Comparison of ENCODE assay signal across 24 mouse cellular contexts in genomic region chr13:3944699-3945098, GRCm38 (mm10). TPM values are rescaled to one million over a fixed set of nuclear protein-coding genes. Genes with fewer than 3 reads are reported as not detected.
"Had no signal": no experiment of that assay in that cellular context is flagged by ENCODE, and none has a peak within 500 bp of the region (broad histone marks: within the 10 kb centered on the region; RNA-seq: fewer than 3 reads in every experiment).

No protein-coding gene starts in this region.

- H3K9me3 ChIP-seq: midbrain, embryonic 10.5 days; midbrain, embryonic 12.5 days; neural tube, embryonic 13.5 days; neural tube, embryonic 15.5 days; stomach, embryonic 15.5 days had no signal

- DNase-seq: lung, adult 18-20 months; lung, embryonic 14.5 days; lung, postnatal 10 days; lung, postnatal 4 days; midbrain, embryonic 14.5 days; right cerebral cortex, postnatal 14 days; thymus, adult 2 months; thymus, postnatal 25 days; thymus, postnatal 4 days had no signal

- H3K36me3 ChIP-seq: midbrain, embryonic 10.5 days; midbrain, embryonic 12.5 days; neural tube, embryonic 13.5 days; neural tube, embryonic 15.5 days; stomach, embryonic 15.5 days had no signal

- H3K9ac ChIP-seq: lung, embryonic 14.5 days; midbrain, embryonic 12.5 days; neural tube, embryonic 13.5 days; neural tube, embryonic 15.5 days; stomach, embryonic 15.5 days had no signal

- H3K4me3 ChIP-seq: midbrain, embryonic 10.5 days; midbrain, embryonic 12.5 days; myocyte; neural tube, embryonic 13.5 days; neural tube, embryonic 15.5 days; stomach, embryonic 15.5 days had no signal

- H3K27me3 ChIP-seq: midbrain, embryonic 12.5 days; neural tube, embryonic 13.5 days; neural tube, embryonic 15.5 days; stomach, embryonic 15.5 days had no signal

- H3K4me1 ChIP-seq: midbrain, embryonic 10.5 days; midbrain, embryonic 12.5 days; neural tube, embryonic 13.5 days; neural tube, embryonic 15.5 days; stomach, embryonic 15.5 days had no signal

- ATAC-seq: midbrain, embryonic 16.5 days had no signal

- H3K27ac ChIP-seq: midbrain, embryonic 10.5 days; midbrain, embryonic 12.5 days; neural tube, embryonic 13.5 days; neural tube, embryonic 15.5 days; stomach, embryonic 15.5 days; stomach, postnatal 0 days had no signal

- H3K4me2 ChIP-seq: lung, embryonic 14.5 days; midbrain, embryonic 12.5 days; neural tube, embryonic 13.5 days; neural tube, embryonic 15.5 days; stomach, embryonic 15.5 days had no signal

RNA-seq across cellular contexts. Expression of gene Ucn3, which starts 0.5 kb away (rescaled TPM):
- total RNA-seq: megakaryocyte, adult 5-6 weeks; megakaryocyte-erythroid progenitor cell, adult 5-6 weeks had no signal
- polyA plus RNA-seq: lung, embryonic 14.5 days; lung, embryonic 16.5 days; midbrain, embryonic 10.5 days; midbrain, embryonic 12.5 days; midbrain, embryonic 14.5 days; myocyte; neural tube, embryonic 11.5 days; neural tube, embryonic 13.5 days; neural tube, embryonic 15.5 days; spleen, adult 2 months; stomach, embryonic 15.5 days; stomach, postnatal 0 days; testis, adult 2 months; urinary bladder, adult 2 months had no signal

RNA-seq across cellular contexts. Expression of gene Tubal3, which starts 26.6 kb away (rescaled TPM):
- total RNA-seq: megakaryocyte, adult 5-6 weeks; megakaryocyte-erythroid progenitor cell, adult 5-6 weeks had no signal
- polyA plus RNA-seq: lung, embryonic 14.5 days; lung, embryonic 16.5 days; midbrain, embryonic 10.5 days; midbrain, embryonic 12.5 days; midbrain, embryonic 14.5 days; midbrain, embryonic 16.5 days; myocyte; neural tube, embryonic 11.5 days; neural tube, embryonic 13.5 days; neural tube, embryonic 15.5 days; spleen, adult 2 months; stomach, postnatal 0 days; thymus, adult 2 months; urinary bladder, adult 2 months had no signal
